Mouse (Mus musculus) liver, embryonic 12.5 days (tissue): ENCODE measurements around the gene Plxnd1. TPM values are rescaled to one million over a fixed set of nuclear protein-coding genes. Genes with fewer than 3 reads are reported as not detected.
A peak's percentile ranks its signal among the peaks of the same experiment; 100 is the strongest.

Experiments
- ATAC-seq: fragments of 200-750 bp; cut with Nextera tagmentation; 2 replicates; pipeline ENCODE4 v1.8.0; 2017; ENCODE audit warnings: moderate number of reproducible peaks, mild to moderate bottlenecking, moderate library complexity
- H3K27ac ChIP-seq: fragments of 300-500 bp; sonication (generic); 2 replicates; pipeline ENCODE4 v1.5.1; 2016; ENCODE audit warnings: mild to moderate bottlenecking
- H3K27me3 ChIP-seq: fragments of 300-500 bp; sonication (generic); replicated peaks from 2 replicates; pipeline ENCODE4 v1.6.1; 2016; ENCODE audit warnings: mild to moderate bottlenecking, moderate library complexity
- H3K36me3 ChIP-seq: fragments of 300-500 bp; sonication (generic); 2 replicates; pipeline ENCODE4 v1.6.1; 2016; ENCODE audit warnings: mild to moderate bottlenecking, moderate library complexity
- H3K4me1 ChIP-seq: fragments of 300-500 bp; sonication (generic); 2 replicates; pipeline ENCODE4 v1.6.1; 2016
- H3K4me2 ChIP-seq: fragments of 300-500 bp; sonication (generic); 2 replicates; pipeline ENCODE4 v1.6.1; 2016; ENCODE audit warnings: mild to moderate bottlenecking, moderate library complexity
- H3K4me3 ChIP-seq: fragments of 300-500 bp; sonication (generic); 2 replicates; pipeline ENCODE4 v1.5.1; 2016; ENCODE audit warnings: mild to moderate bottlenecking, moderate library complexity
- H3K9ac ChIP-seq: fragments of 300-500 bp; sonication (generic); 2 replicates; pipeline ENCODE4 v1.6.1; 2016; ENCODE audit warnings: mild to moderate bottlenecking, moderate library complexity
- H3K9me3 ChIP-seq: fragments of 300-500 bp; sonication (generic); replicated peaks from 2 replicates; pipeline ENCODE4 v1.6.1; 2016; ENCODE audit warnings: mild to moderate bottlenecking, moderate library complexity
- WGBS: fragments of 180-500 bp; shearing (Covaris S2); methylation state at CpG from one replicate; pipeline ENCODE4 v1.1.7; 2016; ENCODE audit not compliant: insufficient replicate concordance; 5-methylcytosine and 5-hydroxymethylcytosine counted together
- polyA plus RNA-seq: library from polyadenylated mRNA; unstranded; fragments of >200 nt; fragmentation: Nextera tagmentation; extraction: Ambion mirVana; gene quantifications from 2 replicates; pipeline ENCODE4 v1.2.1, GENCODE M21; 2016

The Plxnd1 gene
- polyA plus RNA-seq, 1 experiment from 2014 or later = 16.2 TPM

DNA sequence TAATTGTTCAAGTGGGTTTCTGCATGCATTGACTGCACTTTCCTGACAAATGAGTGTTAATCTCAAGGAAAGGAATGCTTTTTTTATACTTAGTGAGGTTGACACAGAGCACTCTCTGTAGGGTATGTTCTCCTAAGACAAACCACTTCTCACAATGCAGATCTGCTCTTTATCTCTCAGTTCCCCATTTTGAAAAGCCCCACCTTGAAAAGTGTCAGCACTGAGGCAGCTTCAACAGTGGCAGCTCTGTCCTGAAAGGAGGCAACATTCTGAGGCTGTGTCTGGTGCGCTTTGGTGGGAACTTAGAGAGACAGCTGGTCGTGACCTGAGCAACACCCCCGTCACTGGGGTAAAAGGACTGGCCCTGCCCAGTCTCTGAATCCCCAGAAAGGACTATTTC lies 85.8 kb downstream of the Plxnd1 start:
- no peak for ATAC-seq
- Histone ChIP-seq H3K4me1 (peaks cover 59% of the 10 kb centered on the region), H3K4me3 (no peak overlapping the region), H3K27ac (no peak overlapping the region), H3K36me3 (no peaks in the 10 kb centered on the region), H3K4me2 (no peak overlapping the region), H3K9ac (no peak overlapping the region), H3K27me3 (no peaks in the 10 kb centered on the region; the same call in 1 of the 2 replicates), H3K9me3 (no peaks in the 10 kb centered on the region)
- WGBS = 28% methylated on average over 3 of the region's 3 CpGs

DNA sequence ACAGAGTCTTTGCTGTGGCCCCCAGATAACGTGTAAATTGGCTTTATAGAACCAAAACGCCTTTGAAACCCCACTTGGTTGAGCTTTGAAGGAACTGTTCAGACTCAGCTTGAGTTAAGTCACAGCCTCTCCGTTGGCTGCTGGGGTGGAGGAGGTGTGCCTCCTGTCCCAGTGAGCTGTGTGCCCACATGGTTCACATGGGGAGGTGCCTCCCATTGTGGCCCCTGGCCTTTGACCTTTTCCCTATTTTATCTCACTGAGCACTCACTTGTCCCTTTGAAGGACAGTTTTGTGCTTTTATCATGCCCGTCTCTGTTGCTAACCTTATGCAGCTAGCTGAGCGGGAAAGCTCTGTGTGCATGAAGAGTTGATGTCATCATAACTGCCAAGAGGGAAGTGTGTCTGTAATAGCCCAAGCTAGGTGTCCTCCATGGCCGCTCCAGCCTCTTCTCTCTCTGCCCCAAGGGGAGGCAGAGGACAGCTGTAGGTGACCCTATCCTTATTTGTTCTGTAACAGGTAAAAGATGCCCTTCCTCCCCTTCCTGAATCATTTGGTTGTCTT lies 86.3 kb downstream of the Plxnd1 start:
- peaks cover 59% of the 10 kb centered on the region for H3K4me1 ChIP-seq
- WGBS = 16% methylated on average over 6 of the region's 6 CpGs
- H3K4me3 ChIP-seq = no peak overlapping the region
- no peaks in the 10 kb centered on the region for H3K9me3 ChIP-seq
- no peak overlapping the region for H3K9ac ChIP-seq
- 0 out of 2 replicates have a peak overlapping the region, but pooled peaks have one; percentile 18 for H3K27ac ChIP-seq
- ATAC-seq = peak; percentile 37; the same call in 1 of the 2 replicates
- no peaks in the 10 kb centered on the region; the same call in 1 of the 2 replicates for H3K27me3 ChIP-seq
- H3K4me2 ChIP-seq = peak overlapping the region; percentile 6; the same call in 1 of the 2 replicates
- no peaks in the 10 kb centered on the region for H3K36me3 ChIP-seq

DNA sequence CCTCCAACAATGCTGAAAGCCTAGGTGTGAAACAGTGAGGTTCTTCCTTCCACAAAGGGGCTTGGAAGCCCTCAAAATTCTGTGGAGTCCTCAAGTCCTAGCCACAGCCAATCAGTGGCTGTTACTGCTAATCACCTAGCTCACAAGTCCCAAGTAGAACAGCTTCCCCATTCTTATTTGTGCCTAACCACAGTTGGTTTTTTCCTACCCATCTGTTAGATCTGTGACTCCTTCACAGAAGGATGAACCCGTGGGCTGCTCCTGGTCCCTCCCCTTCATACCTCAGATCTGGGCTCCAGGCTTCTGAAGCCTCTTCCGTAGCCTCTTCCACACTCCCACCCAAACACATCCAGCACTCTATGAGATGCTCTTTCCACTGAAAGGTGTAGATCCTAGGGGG lies 87.9 kb downstream of the Plxnd1 start:
- H3K4me1 ChIP-seq = peaks cover 57% of the 10 kb centered on the region
- H3K27me3 ChIP-seq = no peaks in the 10 kb centered on the region
- H3K36me3 ChIP-seq = no peaks in the 10 kb centered on the region
- no peak overlapping the region for H3K27ac ChIP-seq
- H3K4me3 ChIP-seq = no peak overlapping the region
- no peaks in the 10 kb centered on the region for H3K9me3 ChIP-seq
- ATAC-seq = no peak
- H3K9ac ChIP-seq = no peak overlapping the region
- WGBS = 37% methylated on average over 2 of the region's 2 CpGs
- no peak overlapping the region for H3K4me2 ChIP-seq

DNA sequence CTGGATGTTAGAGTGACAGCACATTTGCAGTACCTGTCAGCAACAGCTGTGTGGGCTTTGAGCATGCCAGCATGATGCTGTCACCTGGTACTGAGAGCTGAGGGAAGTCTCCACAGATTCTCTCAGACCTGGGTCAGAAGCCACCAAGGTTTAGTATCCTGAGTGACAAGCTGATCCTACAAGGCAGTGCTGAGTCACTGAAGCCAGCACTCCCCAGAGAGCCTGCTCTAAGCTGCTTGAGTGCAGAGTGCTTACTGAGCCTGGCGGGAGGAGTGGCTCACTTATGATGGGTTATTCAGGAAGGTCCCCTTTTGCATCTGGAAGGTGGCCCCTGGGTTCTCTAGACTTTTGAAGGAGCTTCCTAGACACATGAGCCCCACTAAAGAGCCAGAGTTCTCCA lies 88.3 kb downstream of the Plxnd1 start:
- no peaks in the 10 kb centered on the region for H3K9me3 ChIP-seq
- no peaks in the 10 kb centered on the region for H3K27me3 ChIP-seq
- no peaks in the 10 kb centered on the region for H3K36me3 ChIP-seq
- ATAC-seq = no peak
- H3K4me2 ChIP-seq = no peak overlapping the region
- peaks cover 54% of the 10 kb centered on the region for H3K4me1 ChIP-seq
- no peak overlapping the region for H3K27ac ChIP-seq
- no peak overlapping the region for H3K9ac ChIP-seq
- WGBS = 39% methylated on average over 1 of the region's 1 CpGs
- H3K4me3 ChIP-seq = no peak overlapping the region

DNA sequence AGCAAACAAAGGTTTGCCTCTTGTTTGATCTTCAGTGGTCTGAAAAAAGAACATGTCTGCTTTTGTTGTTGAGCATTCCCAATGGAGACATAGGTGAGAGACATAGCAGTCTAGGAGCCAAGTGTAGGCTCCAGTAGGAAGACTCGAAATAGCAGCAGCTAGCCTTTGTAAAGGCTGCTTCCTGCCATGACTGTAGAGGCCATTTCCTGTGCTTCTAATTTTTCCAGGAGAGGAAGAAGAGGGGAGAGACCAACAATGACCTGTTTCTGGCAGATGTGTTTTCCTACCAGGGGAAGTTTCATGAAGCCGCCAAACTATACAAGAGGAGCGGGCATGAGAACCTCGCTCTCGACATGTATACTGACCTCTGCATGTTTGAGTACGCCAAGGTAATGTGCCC lies 89.2 kb downstream of the Plxnd1 start:
- no peak overlapping the region for H3K4me2 ChIP-seq
- H3K4me3 ChIP-seq = no peak overlapping the region
- no peak overlapping the region for H3K27ac ChIP-seq
- H3K27me3 ChIP-seq = no peaks in the 10 kb centered on the region
- H3K4me1 ChIP-seq = peaks cover 45% of the 10 kb centered on the region
- no peaks in the 10 kb centered on the region for H3K9me3 ChIP-seq
- no peaks in the 10 kb centered on the region for H3K36me3 ChIP-seq
- WGBS = 68% methylated on average over 6 of the region's 6 CpGs
- no peak overlapping the region for H3K9ac ChIP-seq
- ATAC-seq = no peak

Other genes starting within 250 kb of the Plxnd1 start
- 29.1 and 32.7 TPM in 2 replicates for gene Tmem40, start 232.6 kb downstream of the Plxnd1 start, polyA plus RNA-seq
- gene Cand2, start 220.5 kb downstream of the Plxnd1 start, polyA plus RNA-seq = 9.5 and 10.5 TPM in 2 replicates
- 1,876 and 1,897 TPM in 2 replicates for gene Rpl32, start 186.3 kb downstream of the Plxnd1 start, polyA plus RNA-seq
- gene Efcab12, start 156.6 kb downstream of the Plxnd1 start, polyA plus RNA-seq = 0.25 and 0.26 TPM in 2 replicates
- 14.5 and 16.2 TPM in 2 replicates for gene Mbd4, start 141.6 kb downstream of the Plxnd1 start, polyA plus RNA-seq
- 4.8 and 5.3 TPM in 2 replicates for gene Ift122, start 141.5 kb downstream of the Plxnd1 start, polyA plus RNA-seq
- gene Rho, start 63.3 kb downstream of the Plxnd1 start, polyA plus RNA-seq = not detected in 2 replicates
- not detected in 2 replicates for gene H1foo, start 50.1 kb downstream of the Plxnd1 start, polyA plus RNA-seq
- gene Tmcc1, start 198.5 kb upstream of the Plxnd1 start, polyA plus RNA-seq = 3.9 and 5.3 TPM in 2 replicates
- 18.7 and 18.9 TPM in 2 replicates for gene Washc2, start 213.0 kb upstream of the Plxnd1 start, polyA plus RNA-seq